Mouse (Mus musculus) liver, postnatal 0 days (tissue): ENCODE measurements around the gene Sec24a. TPM values are rescaled to one million over a fixed set of nuclear protein-coding genes. Genes with fewer than 3 reads are reported as not detected.

ENCODE experiments used
- ATAC-seq: fragments of 200-750 bp; cut with Nextera tagmentation; 2 replicates; pipeline ENCODE4 v1.8.0; 2017; ENCODE audit warnings: mild to moderate bottlenecking, moderate library complexity
- DNase-seq: peaks from one replicate; pipeline ENCODE4 v3.0.0-alpha.2; 2016
- H3K27ac ChIP-seq: fragments of 300-500 bp; sonication (generic); 2 replicates; pipeline ENCODE4 v1.5.1; 2014; ENCODE audit warnings: antibody characterized with exemption, moderate library complexity, mild to moderate bottlenecking, low read depth
- H3K27me3 ChIP-seq: fragments of 300-500 bp; sonication (generic); 2 replicates; pipeline ENCODE4 v1.6.1; 2014; ENCODE audit warnings: low read length, control low read depth, mixed read lengths; ENCODE audit not compliant: insufficient read depth
- H3K36me3 ChIP-seq: fragments of 300-500 bp; sonication (generic); replicated peaks from 2 replicates; pipeline ENCODE4 v1.6.1; 2014; ENCODE audit warnings: mild to moderate bottlenecking, control low read depth, low read length, moderate library complexity, mixed read lengths; ENCODE audit not compliant: insufficient read depth
- H3K4me1 ChIP-seq: fragments of 300-500 bp; sonication (generic); 2 replicates; pipeline ENCODE4 v1.6.1; 2014; ENCODE audit warnings: antibody characterized with exemption, mild to moderate bottlenecking, control low read depth; ENCODE audit not compliant: insufficient read depth
- H3K4me2 ChIP-seq: fragments of 300-500 bp; sonication (generic); 2 replicates; pipeline ENCODE4 v1.6.1; 2014; ENCODE audit warnings: low read depth, mild to moderate bottlenecking, low read length, moderate library complexity, mixed read lengths
- H3K4me3 ChIP-seq: fragments of 300-500 bp; sonication (generic); 2 replicates; pipeline ENCODE4 v1.5.1; 2014; ENCODE audit warnings: low read depth, low read length
- H3K9ac ChIP-seq: fragments of 300-500 bp; sonication (generic); replicated peaks from 2 replicates; pipeline ENCODE4 v1.6.1; 2014; ENCODE audit warnings: mild to moderate bottlenecking, moderate library complexity
- H3K9me3 ChIP-seq: fragments of 300-500 bp; sonication (generic); 2 replicates; pipeline ENCODE4 v1.6.1; 2016; ENCODE audit warnings: mild to moderate bottlenecking, control low read depth, low read length, mixed read lengths
- CTCF ChIP-seq: sonication (generic); IDR thresholded peaks from 2 replicates; pipeline ENCODE4 v1.5.1; 2016; ENCODE audit warnings: antibody characterized with exemption, low read depth
- EP300 ChIP-seq: IDR thresholded peaks from 2 replicates; pipeline ENCODE4 v1.6.1; 2016; ENCODE audit warnings: antibody characterized with exemption, low read depth, mild to moderate bottlenecking
- WGBS: fragments of 180-500 bp; shearing (Covaris S2); extraction: QIAGEN DNeasy Blood & Tissue Kit; methylation state at CpG from one replicate; pipeline ENCODE4 v1.1.7; 2014; ENCODE audit not compliant: insufficient replicate concordance; 5-methylcytosine and 5-hydroxymethylcytosine counted together
- polyA plus RNA-seq: library from polyadenylated mRNA; unstranded; fragments of >200 nt; fragmentation: Nextera tagmentation; extraction: Ambion mirVana; gene quantifications from 2 replicates; pipeline ENCODE4 v1.2.1, GENCODE M21; 2015

Gene Sec24a
- polyA plus RNA-seq, 1 experiment from 2014 or later: 15.0 TPM

GRCm38 (mm10) chr11:51644217-51644616 is 119.2 kb downstream of the Sec24a start:
- Histone ChIP-seq H3K27ac (peak overlapping the region; percentile 78), H3K4me2 (peak overlapping the region; percentile 43; the same call in 1 of the 2 replicates), H3K4me3 (no peak overlapping the region), H3K4me1 (peaks cover 9% of the 10 kb centered on the region), H3K9ac (0 out of 2 replicates have a peak overlapping the region, but pooled peaks have one; percentile 18), H3K9me3 (no peaks in the 10 kb centered on the region), H3K27me3 (peaks cover 3% of the 10 kb centered on the region), H3K36me3 (peaks cover 4% of the 10 kb centered on the region; the same call in 1 of the 2 replicates)
- ATAC-seq: peak; percentile 59
- DNase-seq: peak; percentile 66
- no peak for TF ChIP-seq CTCF
- no peak for TF ChIP-seq EP300
- 36% methylated on average over 16 of the region's 16 CpGs for WGBS

- no peak for DNase-seq
- Histone ChIP-seq H3K4me1 (peaks cover 5% of the 10 kb centered on the region; the same call in 1 of the 2 replicates), H3K36me3 (peaks cover 4% of the 10 kb centered on the region; the same call in 1 of the 2 replicates), H3K27ac (peak overlapping the region; percentile 78), H3K9me3 (no peaks in the 10 kb centered on the region), H3K4me3 (no peak overlapping the region), H3K27me3 (no peaks in the 10 kb centered on the region), H3K4me2 (peak overlapping the region; percentile 43; the same call in 1 of the 2 replicates), H3K9ac (peak overlapping the region; percentile 18; the same call in 1 of the 2 replicates)
- no peak for TF ChIP-seq EP300
- no peak for TF ChIP-seq CTCF
- peak; percentile 27 for ATAC-seq
- WGBS: 49% methylated on average over 15 of the region's 15 CpGs
These were observed 119.7 kb downstream of the Sec24a start for GRCm38 (mm10) chr11:51643761-51644160.

GRCm38 (mm10) chr11:51643202-51643601 is 120.2 kb downstream of the Sec24a start:
- H3K4me2 ChIP-seq: peak overlapping the region; percentile 43; the same call in 1 of the 2 replicates
- peaks cover 4% of the 10 kb centered on the region; the same call in 1 of the 2 replicates for H3K36me3 ChIP-seq
- H3K4me3 ChIP-seq: no peak overlapping the region
- no peak for ATAC-seq
- H3K27ac ChIP-seq: peak overlapping the region; percentile 78
- H3K4me1 ChIP-seq: peaks cover 5% of the 10 kb centered on the region; the same call in 1 of the 2 replicates
- DNase-seq: no peak
- TF ChIP-seq EP300 (no peak), CTCF (no peak)
- H3K27me3 ChIP-seq: no peaks in the 10 kb centered on the region
- H3K9me3 ChIP-seq: no peaks in the 10 kb centered on the region
- 61% methylated on average over 9 of the region's 9 CpGs for WGBS
- H3K9ac ChIP-seq: no peak overlapping the region

Other genes starting within 250 kb of the Sec24a start
- 14.5 TPM in 2 replicates for gene Phykpl, start 178.9 kb downstream of the Sec24a start, polyA plus RNA-seq
- gene Hnrnpab, start 156.8 kb downstream of the Sec24a start, polyA plus RNA-seq: 114 and 130 TPM in 2 replicates
- 70.1 and 76.2 TPM in 2 replicates for gene Nhp2, start 143.9 kb downstream of the Sec24a start, polyA plus RNA-seq
- gene Rmnd5b, start 127.7 kb downstream of the Sec24a start, polyA plus RNA-seq: 13.0 and 16.0 TPM in 2 replicates
- 2.4 and 2.8 TPM in 2 replicates for gene N4bp3, start 112.8 kb downstream of the Sec24a start, polyA plus RNA-seq
- 0.15 and 0.34 TPM in 2 replicates for gene D930048N14Rik, start 112.7 kb downstream of the Sec24a start, polyA plus RNA-seq
- 61.9 and 66.5 TPM in 2 replicates for gene 0610009B22Rik, start 74.8 kb downstream of the Sec24a start, polyA plus RNA-seq
- 204 TPM in 2 replicates for gene Sar1b, start 53 bp upstream of the Sec24a start, polyA plus RNA-seq
- gene Jade2, start 94.0 kb upstream of the Sec24a start, polyA plus RNA-seq: 0.86 and 1.0 TPM in 2 replicates
- 30.7 and 33.3 TPM in 2 replicates for gene Cdkn2aipnl, start 204.0 kb upstream of the Sec24a start, polyA plus RNA-seq
- gene Ube2b, start 237.1 kb upstream of the Sec24a start, polyA plus RNA-seq: 127 and 148 TPM in 2 replicates
- 1.6 and 1.7 TPM in 2 replicates for gene Cdkl3, start 240.6 kb upstream of the Sec24a start, polyA plus RNA-seq